Mouse (Mus musculus): Measurements from ENCODE around the gene Oxct2b. TPM values are rescaled to one million over a fixed set of nuclear protein-coding genes. Genes with fewer than 3 reads are reported as not detected.

The Oxct2b gene
- 0.18 TPM in 1 of 2 replicates, not detected in the other for polyA plus RNA-seq (2014; fragmentation: Nextera tagmentation; extraction: Ambion mirVana)

DNA sequence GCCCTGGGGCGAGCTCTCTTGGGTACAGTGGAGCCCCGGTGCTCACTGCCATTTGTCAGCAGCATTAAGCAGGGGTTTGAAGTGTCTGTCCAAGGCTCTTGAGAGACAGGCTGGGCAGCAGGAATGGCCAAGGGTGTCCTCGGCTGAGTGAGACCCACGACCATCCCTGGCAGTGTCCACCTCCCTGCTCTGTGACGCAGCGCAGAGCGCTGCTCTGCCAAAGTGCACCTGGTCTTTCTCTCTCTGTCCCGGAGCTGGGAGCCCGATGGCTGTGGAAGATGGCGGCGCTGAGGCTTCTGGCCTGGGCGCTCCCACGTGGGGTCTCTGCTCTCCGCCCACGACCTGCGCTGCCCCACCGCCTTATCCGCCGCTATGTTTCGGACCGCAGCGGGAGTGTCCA is at the start of gene Oxct2b:
Gene Oxct2b (plus strand): TSS at position 256 of the 400 bp plus-strand sequence.
- Histone ChIP-seq H3K9ac (ENCODE audit: low read length) (peak within 1 kb of the TSS; percentile 25; the same call in 1 of the 2 replicates), H3K4me1 (ENCODE audit: control insufficient read depth, insufficient read depth, low read length) (no peaks in the 10 kb centered on the region), H3K4me3 (ENCODE audit: low read depth, low read length) (peak within 1 kb of the TSS; percentile 27), H3K36me3 (ENCODE audit: control insufficient read depth, insufficient read depth, low read length) (no peaks in the 10 kb centered on the region), H3K27ac (ENCODE audit: low read depth, low read length) (no peak within 1 kb of the TSS), H3K27me3 (ENCODE audit: control insufficient read depth, insufficient read depth, low read length) (peaks cover 7% of the 10 kb centered on the region), H3K4me2 (peak within 1 kb of the TSS; percentile 43), H3K9me3 (ENCODE audit: control insufficient read depth, low read length) (no peaks in the 10 kb centered on the region)
- DNase-seq (ENCODE audit: low spot score, missing footprints) (peak; percentile 91), ATAC-seq (ENCODE audit: low FRiP score) (peak; percentile 54; the same call in 1 of the 2 replicates)
- WGBS: 11% methylated on average over 22 of the region's 22 CpGs

DNA sequence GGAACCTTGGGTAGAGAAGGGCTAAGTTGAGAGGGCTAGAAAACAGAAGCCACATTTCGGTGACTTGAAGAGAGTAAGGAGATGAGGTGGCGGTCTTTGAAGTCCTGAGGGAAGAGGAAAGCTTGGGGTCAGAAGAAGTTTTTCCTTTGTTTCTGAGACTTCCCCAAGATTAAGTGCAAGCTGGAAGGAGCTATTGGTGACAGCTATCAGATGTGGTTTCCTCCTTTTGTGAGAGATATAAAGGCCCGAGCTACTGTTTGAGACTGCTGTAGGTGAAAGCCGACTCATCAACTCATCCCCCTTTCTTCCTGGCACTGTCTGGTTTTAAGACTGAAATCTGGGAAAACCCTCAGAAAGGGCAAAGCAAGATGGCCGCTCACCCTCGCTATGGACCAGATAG is 47.4 kb upstream of the Oxct2b start:
- Histone ChIP-seq H3K4me2 (no peak overlapping the region), H3K9me3 (ENCODE audit: control insufficient read depth, low read length) (no peaks in the 10 kb centered on the region), H3K27me3 (ENCODE audit: control insufficient read depth, insufficient read depth, low read length) (no peaks in the 10 kb centered on the region; the same call in 1 of the 2 replicates), H3K36me3 (ENCODE audit: control insufficient read depth, insufficient read depth, low read length) (no peaks in the 10 kb centered on the region), H3K27ac (ENCODE audit: low read depth, low read length) (no peak overlapping the region), H3K4me3 (ENCODE audit: low read depth, low read length) (no peak overlapping the region), H3K9ac (ENCODE audit: low read length) (no peak overlapping the region), H3K4me1 (ENCODE audit: control insufficient read depth, insufficient read depth, low read length) (no peaks in the 10 kb centered on the region)
- DNase-seq (ENCODE audit: low spot score, missing footprints) (no peak), ATAC-seq (ENCODE audit: low FRiP score) (no peak)
- WGBS: 89% methylated on average over 6 of the region's 6 CpGs

DNA sequence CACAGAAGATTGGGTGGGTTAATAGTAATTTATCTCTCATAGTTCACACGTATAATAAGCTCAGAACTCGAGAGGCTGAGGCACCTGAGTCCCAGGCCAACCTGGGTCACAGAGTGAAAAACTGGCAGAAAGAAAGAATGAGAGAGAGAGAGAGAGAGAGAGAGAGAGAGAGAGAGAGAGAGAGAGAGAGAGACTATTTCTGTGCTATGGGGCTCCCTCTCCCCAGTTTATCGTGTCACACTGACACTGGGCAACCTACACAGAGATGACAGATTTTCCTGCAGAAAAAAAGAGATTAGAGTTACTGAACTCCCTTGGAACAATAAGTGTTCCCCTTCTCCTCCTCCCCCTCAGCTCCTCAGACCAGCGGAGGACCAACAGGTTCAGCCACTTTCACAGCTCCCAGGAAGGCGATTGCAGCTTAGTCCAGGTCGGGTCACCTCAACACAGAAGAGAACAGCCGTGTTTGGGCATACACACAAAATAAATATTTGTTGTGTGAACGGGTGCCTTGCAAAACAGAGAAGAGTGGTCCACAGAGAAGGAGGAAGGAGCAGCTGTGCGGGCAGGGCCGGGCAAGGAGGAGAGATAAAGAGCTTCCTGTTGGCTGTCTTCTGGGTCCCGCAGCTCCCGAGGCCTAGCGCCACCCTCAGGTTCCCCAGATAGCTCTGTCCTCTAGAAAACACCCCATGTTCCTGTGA is 44.6 kb upstream of the Oxct2b start:
- peak; percentile 88 for DNase-seq (ENCODE audit: low spot score, missing footprints)
- Histone ChIP-seq H3K9me3 (ENCODE audit: control insufficient read depth, low read length) (no peaks in the 10 kb centered on the region), H3K4me1 (ENCODE audit: control insufficient read depth, insufficient read depth, low read length) (no peaks in the 10 kb centered on the region), H3K9ac (ENCODE audit: low read length) (peak overlapping the region; percentile 36; the same call in 1 of the 2 replicates), H3K36me3 (ENCODE audit: control insufficient read depth, insufficient read depth, low read length) (no peaks in the 10 kb centered on the region), H3K27ac (ENCODE audit: low read depth, low read length) (no peak overlapping the region), H3K4me2 (peak overlapping the region; percentile 25; the same call in 1 of the 2 replicates), H3K27me3 (ENCODE audit: control insufficient read depth, insufficient read depth, low read length) (no peaks in the 10 kb centered on the region; the same call in 1 of the 2 replicates), H3K4me3 (ENCODE audit: low read depth, low read length) (no peak overlapping the region; the same call in 1 of the 2 replicates)
- WGBS: 11% methylated on average over 13 of the region's 13 CpGs
- ATAC-seq (ENCODE audit: low FRiP score): peak; percentile 50

DNA sequence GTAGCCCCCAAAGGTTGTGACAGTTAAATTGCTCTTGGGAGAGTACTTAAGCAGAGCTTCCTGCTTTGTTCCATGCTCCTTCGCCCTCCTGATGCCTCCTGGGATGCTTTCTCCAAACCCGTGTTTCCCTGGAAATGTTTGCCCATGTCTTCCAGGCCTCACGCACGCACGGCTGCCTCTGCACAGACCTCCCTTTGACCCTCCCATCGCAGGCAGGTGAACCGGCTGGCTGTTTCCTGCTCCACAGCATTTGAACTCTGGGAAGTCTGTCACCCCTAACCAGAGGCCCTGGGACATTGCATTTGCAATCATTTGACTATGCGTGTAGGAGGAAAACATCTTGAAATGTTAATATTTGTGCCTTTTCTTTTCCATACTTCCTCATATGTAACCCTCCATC is 39.1 kb upstream of the Oxct2b start:
- Histone ChIP-seq H3K27me3 (ENCODE audit: control insufficient read depth, insufficient read depth, low read length) (no peaks in the 10 kb centered on the region), H3K4me1 (ENCODE audit: control insufficient read depth, insufficient read depth, low read length) (peaks cover 3% of the 10 kb centered on the region; the same call in 1 of the 2 replicates), H3K4me2 (no peak overlapping the region), H3K27ac (ENCODE audit: low read depth, low read length) (no peak overlapping the region), H3K9me3 (ENCODE audit: control insufficient read depth, low read length) (no peaks in the 10 kb centered on the region; the same call in 1 of the 2 replicates), H3K9ac (ENCODE audit: low read length) (no peak overlapping the region), H3K36me3 (ENCODE audit: control insufficient read depth, insufficient read depth, low read length) (no peaks in the 10 kb centered on the region), H3K4me3 (ENCODE audit: low read depth, low read length) (no peak overlapping the region)
- DNase-seq (ENCODE audit: low spot score, missing footprints): no peak
- no peak for ATAC-seq (ENCODE audit: low FRiP score)
- WGBS: 56% methylated on average over 8 of the region's 8 CpGs

DNA sequence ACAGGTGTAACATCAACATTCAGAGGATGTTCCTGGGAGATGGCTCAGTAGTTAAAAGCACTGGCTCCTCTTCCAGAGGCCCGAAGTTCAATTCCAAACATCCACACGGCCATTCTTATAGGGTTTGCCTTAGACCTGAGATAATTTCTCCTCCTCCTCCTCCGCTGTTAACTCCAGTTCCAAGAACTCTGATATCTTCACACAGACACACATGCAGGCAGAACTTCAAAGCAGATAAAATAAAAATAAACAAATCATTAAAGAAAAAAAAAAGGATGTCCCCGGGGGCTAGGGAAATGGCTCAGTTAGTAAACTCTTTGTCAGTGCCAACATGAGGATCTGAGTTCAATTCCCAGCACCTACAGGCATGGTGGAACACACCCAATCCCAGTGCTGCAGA is 37.8 kb upstream of the Oxct2b start:
- H3K4me1 ChIP-seq (ENCODE audit: control insufficient read depth, insufficient read depth, low read length): peaks cover 4% of the 10 kb centered on the region; the same call in 1 of the 2 replicates
- H3K4me3 ChIP-seq (ENCODE audit: low read depth, low read length): no peak overlapping the region
- no peak overlapping the region for H3K4me2 ChIP-seq
- no peak for ATAC-seq (ENCODE audit: low FRiP score)
- no peak for DNase-seq (ENCODE audit: low spot score, missing footprints)
- no peaks in the 10 kb centered on the region; the same call in 1 of the 2 replicates for H3K9me3 ChIP-seq (ENCODE audit: control insufficient read depth, low read length)
- no peak overlapping the region for H3K9ac ChIP-seq (ENCODE audit: low read length)
- 89% methylated on average over 4 of the region's 4 CpGs for WGBS
- H3K27me3 ChIP-seq (ENCODE audit: control insufficient read depth, insufficient read depth, low read length): no peaks in the 10 kb centered on the region
- no peaks in the 10 kb centered on the region for H3K36me3 ChIP-seq (ENCODE audit: control insufficient read depth, insufficient read depth, low read length)
- no peak overlapping the region for H3K27ac ChIP-seq (ENCODE audit: low read depth, low read length)

DNA sequence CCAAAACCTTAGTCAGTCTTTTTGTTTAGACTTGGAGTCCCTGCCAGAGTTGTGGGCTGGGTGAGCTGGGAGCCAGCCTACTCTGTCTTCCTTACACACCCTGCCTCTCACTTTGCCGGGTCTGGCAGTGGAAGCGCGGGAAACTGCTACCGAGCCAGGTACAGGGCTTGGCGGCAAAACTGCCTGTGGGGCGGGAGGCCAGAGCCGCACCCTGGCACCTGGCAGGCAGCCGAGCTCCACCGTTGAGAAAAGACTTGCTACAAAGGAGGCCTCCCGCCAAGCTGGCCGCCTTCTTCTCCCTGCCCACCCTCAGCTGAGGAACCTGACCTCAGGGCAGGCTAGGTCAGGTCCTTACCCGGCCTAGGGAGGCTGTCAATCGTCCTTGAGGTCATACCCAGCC is 35.3 kb upstream of the Oxct2b start:
- Histone ChIP-seq H3K9me3 (ENCODE audit: control insufficient read depth, low read length) (no peaks in the 10 kb centered on the region; the same call in 1 of the 2 replicates), H3K27me3 (ENCODE audit: control insufficient read depth, insufficient read depth, low read length) (no peaks in the 10 kb centered on the region), H3K4me1 (ENCODE audit: control insufficient read depth, insufficient read depth, low read length) (peaks cover 4% of the 10 kb centered on the region; the same call in 1 of the 2 replicates), H3K4me3 (ENCODE audit: low read depth, low read length) (no peak overlapping the region), H3K36me3 (ENCODE audit: control insufficient read depth, insufficient read depth, low read length) (no peaks in the 10 kb centered on the region), H3K4me2 (no peak overlapping the region), H3K9ac (ENCODE audit: low read length) (no peak overlapping the region), H3K27ac (ENCODE audit: low read depth, low read length) (no peak overlapping the region)
- no peak for DNase-seq (ENCODE audit: low spot score, missing footprints)
- WGBS: 46% methylated on average over 13 of the region's 13 CpGs
- no peak for ATAC-seq (ENCODE audit: low FRiP score)

DNA sequence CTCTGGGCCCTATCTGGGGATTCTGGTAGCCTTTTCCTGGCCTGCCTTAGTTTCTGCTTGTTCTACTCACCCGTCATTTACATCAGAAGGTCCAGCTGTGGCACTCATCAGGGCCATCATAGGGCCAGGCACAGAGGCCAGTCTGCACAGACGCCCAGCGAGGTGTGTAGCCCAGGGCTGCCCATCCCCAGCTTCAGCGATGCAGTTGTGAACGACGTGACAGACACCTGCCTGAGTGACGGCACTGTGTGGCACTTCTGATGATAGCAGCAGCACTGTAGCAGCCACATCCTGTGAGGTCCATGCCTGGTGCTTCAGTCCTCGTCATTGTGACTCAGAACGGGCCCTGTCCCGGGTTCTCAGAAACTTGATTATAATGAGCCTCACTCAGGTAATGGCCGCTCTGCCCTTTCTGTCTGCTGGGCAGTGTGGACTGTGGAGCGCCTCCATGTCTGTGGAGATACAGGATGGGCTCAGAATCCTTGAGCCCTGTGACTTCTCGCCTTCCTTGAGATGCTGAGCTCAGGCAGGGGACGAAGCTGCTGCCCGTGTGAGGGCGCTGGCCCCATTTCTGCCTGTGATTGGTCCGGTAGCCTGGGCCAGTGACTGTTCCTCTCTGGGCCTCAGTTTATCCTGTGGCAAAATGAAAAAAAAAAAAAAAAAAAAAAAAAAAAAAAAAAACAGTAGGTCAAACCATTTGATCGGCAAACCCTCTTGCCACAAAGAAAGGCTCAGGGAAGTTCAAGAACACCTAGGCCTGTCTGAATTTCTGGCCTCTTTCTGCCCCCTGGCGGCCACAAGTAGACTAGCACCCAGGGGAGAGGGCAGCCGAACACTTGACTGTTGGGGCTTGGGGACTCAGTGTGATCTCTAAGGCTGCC is 33.5 kb upstream of the Oxct2b start:
- H3K27me3 ChIP-seq (ENCODE audit: control insufficient read depth, insufficient read depth, low read length): no peaks in the 10 kb centered on the region
- no peak overlapping the region for H3K27ac ChIP-seq (ENCODE audit: low read depth, low read length)

DNA sequence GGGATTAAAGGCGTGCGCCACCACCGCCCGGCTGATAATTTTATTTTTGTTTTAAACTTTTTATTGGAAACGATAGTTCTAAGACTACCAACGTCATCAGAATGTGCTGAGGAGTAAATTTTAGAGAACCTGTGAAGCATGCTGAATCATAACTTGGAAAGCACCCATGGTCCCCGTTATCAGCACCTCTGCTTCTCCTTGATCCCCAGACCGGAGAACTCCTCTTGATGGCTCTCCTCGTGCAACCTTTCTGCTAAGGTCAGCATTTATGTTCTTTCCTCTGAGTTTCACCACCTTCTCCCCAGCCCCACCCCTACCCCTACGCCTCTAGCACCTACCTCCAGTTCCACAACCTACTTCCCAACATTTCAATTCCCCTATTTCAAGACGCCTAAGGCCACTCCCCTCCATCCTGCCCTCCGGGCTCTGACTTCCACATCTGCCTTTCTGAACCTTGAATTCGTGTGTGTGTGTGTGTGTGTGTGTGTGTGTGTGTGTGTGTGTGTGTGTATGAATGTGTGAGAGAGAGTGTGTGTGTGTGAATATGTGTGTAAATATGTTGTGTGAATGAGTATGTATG is 32.7 kb upstream of the Oxct2b start:
- Histone ChIP-seq H3K4me3 (ENCODE audit: low read depth, low read length) (no peak overlapping the region), H3K9me3 (ENCODE audit: control insufficient read depth, low read length) (no peaks in the 10 kb centered on the region), H3K27me3 (ENCODE audit: control insufficient read depth, insufficient read depth, low read length) (no peaks in the 10 kb centered on the region), H3K4me1 (ENCODE audit: control insufficient read depth, insufficient read depth, low read length) (peaks cover 4% of the 10 kb centered on the region; the same call in 1 of the 2 replicates), H3K36me3 (ENCODE audit: control insufficient read depth, insufficient read depth, low read length) (no peaks in the 10 kb centered on the region), H3K27ac (ENCODE audit: low read depth, low read length) (no peak overlapping the region), H3K4me2 (no peak overlapping the region), H3K9ac (ENCODE audit: low read length) (no peak overlapping the region)
- 0 out of 2 replicates have a peak, but pooled peaks have one; percentile 4 for ATAC-seq (ENCODE audit: low FRiP score)
- WGBS: 75% methylated on average over 13 of the region's 13 CpGs
- DNase-seq (ENCODE audit: low spot score, missing footprints): no peak

More for the DNA sequence above, 33.5 kb upstream of the Oxct2b start:
- no peaks in the 10 kb centered on the region for H3K36me3 ChIP-seq (ENCODE audit: control insufficient read depth, insufficient read depth, low read length)
- ATAC-seq (ENCODE audit: low FRiP score): peak; percentile 75
- no peak overlapping the region for H3K4me3 ChIP-seq (ENCODE audit: low read depth, low read length)
- 55% methylated on average over 20 of the region's 20 CpGs for WGBS
- H3K4me2 ChIP-seq: no peak overlapping the region
- H3K9ac ChIP-seq (ENCODE audit: low read length): no peak overlapping the region
- DNase-seq (ENCODE audit: low spot score, missing footprints): peak; percentile 90
- H3K4me1 ChIP-seq (ENCODE audit: control insufficient read depth, insufficient read depth, low read length): peaks cover 4% of the 10 kb centered on the region; the same call in 1 of the 2 replicates
- no peaks in the 10 kb centered on the region; the same call in 1 of the 2 replicates for H3K9me3 ChIP-seq (ENCODE audit: control insufficient read depth, low read length)
